Mouse (Mus musculus): Measurements from ENCODE around the gene Sgpp2. TPM values are rescaled to one million over a fixed set of nuclear protein-coding genes. Genes with fewer than 3 reads are reported as not detected.

The Sgpp2 gene
- polyA plus RNA-seq, 1 experiment from 2014 or later, result 2.6 TPM

GRCm38 (mm10) chr1:78373836-78374235 is 63.7 kb downstream of the Sgpp2 start:
- ATAC-seq (ENCODE audit: low FRiP score, low read depth), result no peak

GRCm38 (mm10) chr1:78375058-78375457 is 64.9 kb downstream of the Sgpp2 start:
- Histone ChIP-seq H3K27ac (replicated peaks) (no peak overlapping the region), H3K9ac (replicated peaks) (no peak overlapping the region), H3K9me3 (peaks cover 8% of the 10 kb centered on the region), H3K36me3 (no peaks in the 10 kb centered on the region), H3K4me2 (replicated peaks) (no peak overlapping the region), H3K4me1 (0 out of 2 replicates have a peak, but pooled peaks cover 3% of the 10 kb centered on the region), H3K27me3 (no peaks in the 10 kb centered on the region), H3K4me3 (no peak overlapping the region)
- no peak for ATAC-seq (ENCODE audit: low FRiP score, low read depth)
- WGBS, result 94% methylated on average over 3 of the region's 3 CpGs

More at GRCm38 (mm10) chr1:78373836-78374235, 63.7 kb downstream of the Sgpp2 start:
- 87% methylated on average over 5 of the region's 5 CpGs for WGBS
- Histone ChIP-seq H3K27ac (replicated peaks) (no peak overlapping the region), H3K9me3 (peaks cover 8% of the 10 kb centered on the region), H3K4me2 (replicated peaks) (no peak overlapping the region), H3K9ac (replicated peaks) (no peak overlapping the region), H3K36me3 (no peaks in the 10 kb centered on the region), H3K4me1 (0 out of 2 replicates have a peak, but pooled peaks cover 3% of the 10 kb centered on the region), H3K4me3 (no peak overlapping the region), H3K27me3 (peaks cover 7% of the 10 kb centered on the region; the same call in 1 of the 2 replicates)

GRCm38 (mm10) chr1:78380950-78381349 is 70.8 kb downstream of the Sgpp2 start:
- Histone ChIP-seq H3K36me3 (no peaks in the 10 kb centered on the region), H3K9me3 (no peaks in the 10 kb centered on the region), H3K9ac (replicated peaks) (no peak overlapping the region), H3K4me2 (replicated peaks) (no peak overlapping the region), H3K27ac (replicated peaks) (no peak overlapping the region), H3K4me1 (0 out of 2 replicates have a peak, but pooled peaks cover 3% of the 10 kb centered on the region), H3K27me3 (no peaks in the 10 kb centered on the region), H3K4me3 (no peak overlapping the region)
- 88% methylated on average over 4 of the region's 4 CpGs for WGBS
- no peak for ATAC-seq (ENCODE audit: low FRiP score, low read depth)

GRCm38 (mm10) chr1:78387854-78388253 is 77.7 kb downstream of the Sgpp2 start:
- no peak overlapping the region for H3K4me3 ChIP-seq
- H3K9me3 ChIP-seq, result no peaks in the 10 kb centered on the region
- no peaks in the 10 kb centered on the region; the same call in 1 of the 2 replicates for H3K27me3 ChIP-seq
- H3K4me2 ChIP-seq (replicated peaks), result no peak overlapping the region
- H3K4me1 ChIP-seq, result peaks cover 6% of the 10 kb centered on the region
- H3K9ac ChIP-seq (replicated peaks), result no peak overlapping the region
- no peaks in the 10 kb centered on the region for H3K36me3 ChIP-seq
- no peak for ATAC-seq (ENCODE audit: low FRiP score, low read depth)
- H3K27ac ChIP-seq (replicated peaks), result no peak overlapping the region
- WGBS, result 37% methylated on average over 4 of the region's 4 CpGs

GRCm38 (mm10) chr1:78388848-78389247 is 78.7 kb downstream of the Sgpp2 start:
- Histone ChIP-seq H3K4me3 (no peak overlapping the region), H3K27ac (replicated peaks) (no peak overlapping the region), H3K9ac (replicated peaks) (no peak overlapping the region), H3K9me3 (no peaks in the 10 kb centered on the region), H3K4me1 (peaks cover 6% of the 10 kb centered on the region), H3K36me3 (no peaks in the 10 kb centered on the region), H3K27me3 (no peaks in the 10 kb centered on the region; the same call in 1 of the 2 replicates), H3K4me2 (replicated peaks) (no peak overlapping the region)
- no peak for ATAC-seq (ENCODE audit: low FRiP score, low read depth)
- WGBS, result 3% methylated on average over 3 of the region's 3 CpGs

GRCm38 (mm10) chr1:78395191-78395735 is 85.1 kb downstream of the Sgpp2 start:
- H3K9ac ChIP-seq (replicated peaks), result no peak overlapping the region
- ATAC-seq (ENCODE audit: low FRiP score, low read depth), result no peak
- no peaks in the 10 kb centered on the region for H3K9me3 ChIP-seq
- peaks cover 10% of the 10 kb centered on the region; the same call in 1 of the 2 replicates for H3K4me1 ChIP-seq
- WGBS, result 64% methylated on average over 8 of the region's 8 CpGs
- no peak overlapping the region for H3K4me3 ChIP-seq
- no peaks in the 10 kb centered on the region for H3K36me3 ChIP-seq
- H3K27me3 ChIP-seq, result no peaks in the 10 kb centered on the region; the same call in 1 of the 2 replicates
- H3K27ac ChIP-seq (replicated peaks), result no peak overlapping the region
- no peak overlapping the region for H3K4me2 ChIP-seq (replicated peaks)

- H3K4me1 ChIP-seq, result peaks cover 10% of the 10 kb centered on the region; the same call in 1 of the 2 replicates
- 29% methylated on average over 6 of the region's 6 CpGs for WGBS
- H3K4me3 ChIP-seq, result no peak overlapping the region
- no peaks in the 10 kb centered on the region; the same call in 1 of the 2 replicates for H3K27me3 ChIP-seq
- H3K4me2 ChIP-seq (replicated peaks), result no peak overlapping the region
- peak; percentile 81; the same call in 1 of the 2 replicates for ATAC-seq (ENCODE audit: low FRiP score, low read depth)
- no peaks in the 10 kb centered on the region for H3K36me3 ChIP-seq
- no peak overlapping the region for H3K27ac ChIP-seq (replicated peaks)
- no peak overlapping the region for H3K9ac ChIP-seq (replicated peaks)
- H3K9me3 ChIP-seq, result no peaks in the 10 kb centered on the region
Measured at GRCm38 (mm10) chr1:78395737-78396136, 85.6 kb downstream of the Sgpp2 start.

GRCm38 (mm10) chr1:78396320-78396913 is 86.3 kb downstream of the Sgpp2 start:
- Histone ChIP-seq H3K9ac (replicated peaks) (no peak overlapping the region), H3K27ac (replicated peaks) (no peak overlapping the region), H3K4me3 (no peak overlapping the region), H3K36me3 (no peaks in the 10 kb centered on the region), H3K9me3 (no peaks in the 10 kb centered on the region), H3K4me1 (peaks cover 10% of the 10 kb centered on the region; the same call in 1 of the 2 replicates), H3K4me2 (replicated peaks) (no peak overlapping the region), H3K27me3 (no peaks in the 10 kb centered on the region; the same call in 1 of the 2 replicates)
- no peak for ATAC-seq (ENCODE audit: low FRiP score, low read depth)
- 58% methylated on average over 8 of the region's 8 CpGs for WGBS

- Histone ChIP-seq H3K4me1 (peaks cover 10% of the 10 kb centered on the region; the same call in 1 of the 2 replicates), H3K4me2 (replicated peaks) (no peak overlapping the region), H3K27ac (replicated peaks) (no peak overlapping the region), H3K9me3 (no peaks in the 10 kb centered on the region), H3K27me3 (no peaks in the 10 kb centered on the region; the same call in 1 of the 2 replicates), H3K9ac (replicated peaks) (no peak overlapping the region), H3K4me3 (no peak overlapping the region), H3K36me3 (no peaks in the 10 kb centered on the region)
- WGBS, result 87% methylated on average over 3 of the region's 3 CpGs
- no peak for ATAC-seq (ENCODE audit: low FRiP score, low read depth)
Measured at GRCm38 (mm10) chr1:78399755-78400154, 89.6 kb downstream of the Sgpp2 start.

- ATAC-seq (ENCODE audit: low FRiP score, low read depth), result no peak
- H3K9me3 ChIP-seq, result no peaks in the 10 kb centered on the region
- no peak overlapping the region for H3K27ac ChIP-seq (replicated peaks)
- 89% methylated on average over 4 of the region's 4 CpGs for WGBS
- no peaks in the 10 kb centered on the region; the same call in 1 of the 2 replicates for H3K27me3 ChIP-seq
- H3K4me3 ChIP-seq, result no peak overlapping the region
- H3K36me3 ChIP-seq, result no peaks in the 10 kb centered on the region
- no peaks in the 10 kb centered on the region for H3K4me1 ChIP-seq
- no peak overlapping the region for H3K9ac ChIP-seq (replicated peaks)
- no peak overlapping the region for H3K4me2 ChIP-seq (replicated peaks)
Measured at GRCm38 (mm10) chr1:78401413-78401812, 91.3 kb downstream of the Sgpp2 start.

GRCm38 (mm10) chr1:78409396-78409795 is 99.3 kb downstream of the Sgpp2 start:
- no peaks in the 10 kb centered on the region for H3K9me3 ChIP-seq
- H3K4me3 ChIP-seq, result no peak overlapping the region
- no peaks in the 10 kb centered on the region for H3K36me3 ChIP-seq
- no peak for ATAC-seq (ENCODE audit: low FRiP score, low read depth)
- no peak overlapping the region for H3K27ac ChIP-seq (replicated peaks)
- H3K4me2 ChIP-seq (replicated peaks), result no peak overlapping the region
- H3K9ac ChIP-seq (replicated peaks), result no peak overlapping the region
- H3K27me3 ChIP-seq, result no peaks in the 10 kb centered on the region
- 90% methylated on average over 2 of the region's 2 CpGs for WGBS
- no peaks in the 10 kb centered on the region for H3K4me1 ChIP-seq

GRCm38 (mm10) chr1:78412668-78413067 is 102.5 kb downstream of the Sgpp2 start:
- H3K27me3 ChIP-seq, result no peaks in the 10 kb centered on the region
- WGBS, result 30% methylated on average over 7 of the region's 7 CpGs
- H3K36me3 ChIP-seq, result 0 out of 2 replicates have a peak, but pooled peaks cover 3% of the 10 kb centered on the region
- H3K9ac ChIP-seq (replicated peaks), result no peak overlapping the region
- H3K4me1 ChIP-seq, result no peaks in the 10 kb centered on the region
- no peaks in the 10 kb centered on the region for H3K9me3 ChIP-seq
- no peak overlapping the region for H3K27ac ChIP-seq (replicated peaks)
- H3K4me3 ChIP-seq, result no peak overlapping the region
- no peak for ATAC-seq (ENCODE audit: low FRiP score, low read depth)
- no peak overlapping the region for H3K4me2 ChIP-seq (replicated peaks)
